Mouse (Mus musculus) midbrain, embryonic 16.5 days (tissue): Measurements from ENCODE around the gene Sorcs2. TPM values are rescaled to one million over a fixed set of nuclear protein-coding genes. Genes with fewer than 3 reads are reported as not detected.

Experiments
- ATAC-seq: fragments of 200-750 bp; cut with Nextera tagmentation; 2 replicates; pipeline ENCODE4 v1.8.0; 2017; ENCODE audit warnings: moderate TSS enrichment
- H3K27ac ChIP-seq: fragments of 300-500 bp; sonication (generic); 2 replicates; pipeline ENCODE4 v1.5.1; 2014; ENCODE audit warnings: mild to moderate bottlenecking, low read length, mixed read lengths
- H3K27me3 ChIP-seq: fragments of 300-500 bp; sonication (generic); 2 replicates; pipeline ENCODE4 v1.6.1; 2014; ENCODE audit warnings: low read depth, low read length, mixed read lengths; ENCODE audit not compliant: control insufficient read depth, insufficient read depth
- H3K36me3 ChIP-seq: fragments of 300-500 bp; sonication (generic); 2 replicates; pipeline ENCODE4 v1.6.1; 2014; ENCODE audit warnings: mild to moderate bottlenecking, low read length, moderate library complexity, mixed read lengths; ENCODE audit not compliant: control insufficient read depth, insufficient read depth
- H3K4me1 ChIP-seq: fragments of 300-500 bp; sonication (generic); 2 replicates; pipeline ENCODE4 v1.6.1; 2014; ENCODE audit warnings: mild to moderate bottlenecking, low read length, mixed read lengths; ENCODE audit not compliant: control insufficient read depth, insufficient read depth
- H3K4me2 ChIP-seq: fragments of 300-500 bp; sonication (generic); 2 replicates; pipeline ENCODE4 v1.6.1; 2014; ENCODE audit warnings: mild to moderate bottlenecking, low read length, mixed read lengths
- H3K4me3 ChIP-seq: fragments of 300-500 bp; sonication (generic); 2 replicates; pipeline ENCODE4 v1.5.1; 2014; ENCODE audit warnings: low read depth, mild to moderate bottlenecking, low read length, moderate library complexity, mixed read lengths
- H3K9ac ChIP-seq: fragments of 300-500 bp; sonication (generic); 2 replicates; pipeline ENCODE4 v1.6.1; 2014; ENCODE audit warnings: low read depth, low read length, mixed read lengths
- H3K9me3 ChIP-seq: fragments of 300-500 bp; sonication (generic); replicated peaks from 2 replicates; pipeline ENCODE4 v1.6.1; 2014; ENCODE audit warnings: mild to moderate bottlenecking, low read length, mixed read lengths; ENCODE audit not compliant: control insufficient read depth, poor library complexity, severe bottlenecking
- WGBS: fragments of 180-500 bp; shearing (Covaris S2); extraction: QIAGEN DNeasy Blood & Tissue Kit; methylation state at CpG from one replicate; pipeline ENCODE4 v1.1.7; 2014; 5-methylcytosine and 5-hydroxymethylcytosine counted together
- polyA plus RNA-seq: library from polyadenylated mRNA; unstranded; fragments of >200 nt; fragmentation: Nextera tagmentation; extraction: Ambion mirVana; gene quantifications from 2 replicates; pipeline ENCODE4 v1.2.1, GENCODE M21; 2015

Gene Sorcs2
- polyA plus RNA-seq, 1 experiment from 2014 or later: 21.3 TPM

DNA sequence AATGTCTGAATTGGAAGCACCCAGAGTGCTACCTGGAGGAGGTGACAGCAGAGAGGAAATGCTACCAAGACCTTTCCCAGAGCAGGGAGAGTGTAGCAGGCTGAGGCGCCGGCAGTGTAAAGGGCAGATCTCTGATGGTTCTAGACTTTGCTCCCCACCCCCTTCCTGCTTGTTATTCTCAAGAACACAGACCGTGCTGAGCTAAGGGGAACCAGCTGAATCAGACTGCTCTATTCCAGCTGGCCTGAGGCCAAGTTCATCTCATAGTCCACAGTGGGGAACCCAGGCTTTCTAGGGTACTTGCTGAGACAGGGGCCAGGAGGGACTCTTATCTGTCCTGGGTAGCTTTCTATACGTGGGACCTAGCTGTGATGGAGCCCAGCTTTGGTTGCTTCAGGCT is 298.3 kb downstream of the Sorcs2 start:
- no peak for ATAC-seq
- Histone ChIP-seq H3K27ac (no peak overlapping the region), H3K9ac (no peak overlapping the region), H3K27me3 (no peaks in the 10 kb centered on the region), H3K4me2 (no peak overlapping the region), H3K4me3 (no peak overlapping the region), H3K36me3 (no peaks in the 10 kb centered on the region), H3K4me1 (peaks cover 8% of the 10 kb centered on the region), H3K9me3 (no peaks in the 10 kb centered on the region)
- WGBS: 56% methylated on average over 4 of the region's 4 CpGs

DNA sequence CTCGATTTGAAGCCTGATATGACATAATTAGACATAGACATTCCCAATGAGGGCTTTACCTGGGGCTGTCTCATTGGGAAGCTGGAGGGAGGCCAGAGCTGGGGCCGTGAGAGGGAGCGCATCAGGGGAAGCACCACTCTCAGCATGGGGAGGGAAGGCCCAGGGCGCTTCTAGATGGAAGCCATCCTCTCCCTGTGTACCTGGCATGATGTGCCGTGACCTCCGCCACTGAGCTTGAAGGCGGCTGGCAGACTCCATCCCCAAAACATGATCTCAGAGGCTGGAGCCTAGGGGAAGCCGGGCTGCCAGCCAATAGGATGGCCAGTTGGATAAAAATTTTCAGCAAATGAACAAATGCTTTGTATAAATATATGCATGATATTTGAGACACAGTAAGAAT is 301.9 kb downstream of the Sorcs2 start:
- ATAC-seq: no peak
- H3K4me3 ChIP-seq: no peak overlapping the region
- no peak overlapping the region for H3K27ac ChIP-seq
- H3K27me3 ChIP-seq: no peaks in the 10 kb centered on the region
- no peaks in the 10 kb centered on the region for H3K9me3 ChIP-seq
- H3K9ac ChIP-seq: no peak overlapping the region
- 72% methylated on average over 8 of the region's 8 CpGs for WGBS
- no peak overlapping the region for H3K4me2 ChIP-seq
- H3K36me3 ChIP-seq: no peaks in the 10 kb centered on the region
- H3K4me1 ChIP-seq: peaks cover 8% of the 10 kb centered on the region

DNA sequence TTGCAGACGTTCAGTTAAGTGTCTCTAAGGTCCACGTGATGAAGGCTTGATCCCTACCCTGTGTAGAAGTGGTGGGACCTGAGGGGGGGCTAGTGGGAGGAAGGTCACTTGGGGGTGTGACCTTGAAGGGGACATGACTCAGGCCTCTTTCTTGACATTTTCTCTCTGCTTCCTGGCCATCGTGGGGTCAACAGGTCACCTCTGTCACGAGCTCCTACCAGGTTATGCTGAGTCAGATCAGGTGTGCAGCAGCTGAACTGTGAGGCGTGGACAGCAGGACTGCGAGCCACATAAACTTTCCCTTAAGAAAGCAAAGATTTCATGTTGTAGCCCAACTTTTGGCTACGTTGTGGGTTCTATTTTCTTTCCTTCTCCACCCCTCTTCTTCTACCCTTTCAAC is 307.9 kb downstream of the Sorcs2 start:
- 81% methylated on average over 7 of the region's 7 CpGs for WGBS
- no peak overlapping the region for H3K9ac ChIP-seq
- H3K27me3 ChIP-seq: no peaks in the 10 kb centered on the region
- no peaks in the 10 kb centered on the region for H3K36me3 ChIP-seq
- ATAC-seq: no peak
- H3K9me3 ChIP-seq: no peaks in the 10 kb centered on the region
- no peak overlapping the region for H3K27ac ChIP-seq
- H3K4me1 ChIP-seq: 0 out of 2 replicates have a peak, but pooled peaks cover 3% of the 10 kb centered on the region
- no peak overlapping the region for H3K4me3 ChIP-seq
- H3K4me2 ChIP-seq: no peak overlapping the region

DNA sequence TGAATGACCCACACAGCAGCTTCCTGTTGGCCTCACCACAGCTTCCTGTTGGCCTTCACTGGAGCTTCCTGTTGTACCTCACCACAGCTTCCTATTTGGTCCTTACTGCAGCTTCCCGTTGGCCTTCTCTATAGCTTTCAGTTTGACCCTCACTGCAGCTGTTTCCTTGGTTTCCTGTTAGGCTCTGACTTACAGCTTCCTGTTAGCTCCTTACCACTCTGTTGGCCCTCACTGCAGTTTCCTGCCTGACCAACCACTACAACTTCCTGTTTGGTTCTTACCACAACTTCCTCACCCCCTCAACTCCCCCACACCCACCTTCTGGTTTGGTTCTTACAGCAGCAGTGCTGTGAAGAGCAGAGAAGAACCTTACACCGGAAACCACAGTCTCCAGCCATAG is 308.7 kb downstream of the Sorcs2 start:
- no peaks in the 10 kb centered on the region for H3K9me3 ChIP-seq
- WGBS: 94% methylated on average over 2 of the region's 2 CpGs
- no peaks in the 10 kb centered on the region for H3K27me3 ChIP-seq
- no peak overlapping the region for H3K4me2 ChIP-seq
- no peak for ATAC-seq
- 0 out of 2 replicates have a peak overlapping the region, but pooled peaks have one; percentile 7 for H3K27ac ChIP-seq
- H3K4me1 ChIP-seq: 0 out of 2 replicates have a peak, but pooled peaks cover 3% of the 10 kb centered on the region
- H3K9ac ChIP-seq: no peak overlapping the region
- H3K36me3 ChIP-seq: no peaks in the 10 kb centered on the region
- H3K4me3 ChIP-seq: no peak overlapping the region

DNA sequence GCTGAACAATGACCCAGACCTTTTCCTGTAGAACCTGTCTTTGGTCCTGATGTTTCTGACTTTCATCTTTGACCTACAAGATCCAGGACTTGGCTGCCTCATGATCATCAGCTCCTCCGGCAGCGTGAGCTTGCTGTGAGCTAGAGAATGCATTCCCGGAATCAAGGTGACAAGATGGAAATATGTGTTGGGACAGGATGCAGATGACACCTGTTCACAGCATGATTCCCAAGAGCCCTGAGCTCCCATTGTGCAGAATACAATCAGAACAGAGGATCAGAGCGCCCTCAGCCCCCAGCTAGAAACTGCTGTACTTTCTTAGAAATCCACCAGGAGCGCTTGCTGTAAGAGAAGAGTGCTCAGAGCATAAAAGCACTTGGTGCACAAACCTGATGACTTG is 311.0 kb downstream of the Sorcs2 start:
- H3K9ac ChIP-seq: no peak overlapping the region
- no peak overlapping the region for H3K27ac ChIP-seq
- H3K4me2 ChIP-seq: no peak overlapping the region
- ATAC-seq: no peak
- H3K27me3 ChIP-seq: no peaks in the 10 kb centered on the region
- no peaks in the 10 kb centered on the region for H3K9me3 ChIP-seq
- H3K36me3 ChIP-seq: no peaks in the 10 kb centered on the region
- no peak overlapping the region for H3K4me3 ChIP-seq
- peaks cover 9% of the 10 kb centered on the region; the same call in 1 of the 2 replicates for H3K4me1 ChIP-seq
- WGBS: 76% methylated on average over 5 of the region's 5 CpGs

DNA sequence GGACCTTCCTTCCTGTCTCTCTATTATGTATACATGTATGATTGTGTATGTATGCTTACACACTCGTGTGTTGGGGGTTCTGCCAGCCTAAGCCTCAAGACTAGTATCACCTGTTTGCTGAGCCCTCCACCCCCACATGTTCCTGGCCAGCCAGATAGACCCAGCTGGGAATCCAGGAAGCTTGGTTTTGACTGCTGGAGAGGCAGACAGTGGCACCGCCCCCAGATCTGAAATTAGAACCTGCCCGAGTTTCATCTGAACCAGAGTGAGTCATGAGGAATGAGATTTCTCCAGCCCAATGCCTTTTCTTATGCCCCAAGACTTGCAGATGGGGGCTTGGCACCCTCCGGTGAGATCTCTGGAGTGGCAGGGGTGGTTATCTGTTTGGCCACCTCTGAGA is 312.3 kb downstream of the Sorcs2 start:
- Histone ChIP-seq H3K9me3 (no peaks in the 10 kb centered on the region), H3K27me3 (no peaks in the 10 kb centered on the region), H3K36me3 (no peaks in the 10 kb centered on the region), H3K27ac (no peak overlapping the region), H3K9ac (no peak overlapping the region), H3K4me2 (no peak overlapping the region), H3K4me3 (no peak overlapping the region), H3K4me1 (peaks cover 9% of the 10 kb centered on the region; the same call in 1 of the 2 replicates)
- ATAC-seq: no peak
- 81% methylated on average over 4 of the region's 4 CpGs for WGBS

DNA sequence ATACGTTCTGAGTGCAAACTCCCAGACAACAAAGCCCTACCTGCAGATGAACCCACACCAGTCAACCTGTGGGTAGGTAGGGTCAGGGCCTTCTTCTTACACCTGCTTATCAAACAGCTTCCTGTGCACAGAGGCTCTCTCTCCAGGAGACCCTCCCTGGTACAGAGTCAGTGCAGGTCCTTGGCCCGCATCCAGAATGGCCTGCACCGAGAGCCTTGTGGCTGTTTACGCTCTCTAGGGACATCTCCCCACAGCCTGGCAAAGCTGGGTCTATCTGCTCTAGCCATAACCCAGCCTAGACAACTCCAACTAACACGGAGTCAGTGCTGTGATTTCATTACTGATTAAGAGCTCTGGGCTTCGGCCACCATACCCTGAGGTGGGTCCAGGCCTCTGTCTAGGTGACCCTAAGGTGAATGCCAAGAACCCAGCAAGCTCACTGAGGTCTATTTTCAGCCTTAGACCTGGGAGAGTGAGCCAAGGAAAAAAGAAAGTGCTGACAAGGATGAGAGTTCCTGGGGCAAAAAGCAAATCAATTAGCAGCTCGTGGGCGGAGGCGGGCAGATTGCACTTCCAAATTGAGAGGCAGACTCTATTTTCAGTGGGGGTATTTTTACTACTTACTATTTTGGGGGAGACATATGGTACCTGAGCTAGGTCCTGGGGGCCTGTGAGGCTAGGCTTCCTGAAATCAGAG is 313.9 kb downstream of the Sorcs2 start:
- Histone ChIP-seq H3K9me3 (no peaks in the 10 kb centered on the region), H3K27ac (no peak overlapping the region), H3K4me2 (no peak overlapping the region), H3K4me3 (no peak overlapping the region), H3K27me3 (no peaks in the 10 kb centered on the region), H3K4me1 (peaks cover 8% of the 10 kb centered on the region; the same call in 1 of the 2 replicates), H3K9ac (no peak overlapping the region), H3K36me3 (no peaks in the 10 kb centered on the region)
- WGBS: 90% methylated on average over 9 of the region's 9 CpGs
- ATAC-seq: no peak

DNA sequence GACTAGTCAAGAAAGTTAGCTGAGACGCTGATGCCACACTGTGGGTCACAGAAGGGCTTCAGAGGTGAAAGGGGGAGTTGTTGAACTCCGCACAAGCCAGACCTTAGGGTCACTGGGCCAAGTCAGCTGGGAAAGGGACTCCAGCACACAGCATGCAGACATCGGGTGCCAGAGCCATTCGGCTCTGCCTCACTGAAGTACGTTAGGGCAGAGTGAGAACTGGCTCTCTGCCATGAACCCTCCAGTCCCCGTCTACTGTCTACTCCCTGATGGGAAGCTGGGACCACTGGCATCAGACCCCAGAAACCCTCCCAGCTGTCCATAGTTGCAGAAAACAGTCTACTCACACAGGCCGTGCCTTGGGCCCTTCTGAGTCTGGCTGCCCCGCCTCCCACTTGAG is 316.9 kb downstream of the Sorcs2 start:
- Histone ChIP-seq H3K4me3 (no peak overlapping the region), H3K27me3 (no peaks in the 10 kb centered on the region), H3K9ac (no peak overlapping the region), H3K27ac (no peak overlapping the region), H3K36me3 (no peaks in the 10 kb centered on the region), H3K4me1 (peaks cover 6% of the 10 kb centered on the region; the same call in 1 of the 2 replicates), H3K4me2 (no peak overlapping the region), H3K9me3 (no peaks in the 10 kb centered on the region)
- WGBS: 74% methylated on average over 8 of the region's 8 CpGs
- ATAC-seq: peak; percentile 22; the same call in 1 of the 2 replicates

DNA sequence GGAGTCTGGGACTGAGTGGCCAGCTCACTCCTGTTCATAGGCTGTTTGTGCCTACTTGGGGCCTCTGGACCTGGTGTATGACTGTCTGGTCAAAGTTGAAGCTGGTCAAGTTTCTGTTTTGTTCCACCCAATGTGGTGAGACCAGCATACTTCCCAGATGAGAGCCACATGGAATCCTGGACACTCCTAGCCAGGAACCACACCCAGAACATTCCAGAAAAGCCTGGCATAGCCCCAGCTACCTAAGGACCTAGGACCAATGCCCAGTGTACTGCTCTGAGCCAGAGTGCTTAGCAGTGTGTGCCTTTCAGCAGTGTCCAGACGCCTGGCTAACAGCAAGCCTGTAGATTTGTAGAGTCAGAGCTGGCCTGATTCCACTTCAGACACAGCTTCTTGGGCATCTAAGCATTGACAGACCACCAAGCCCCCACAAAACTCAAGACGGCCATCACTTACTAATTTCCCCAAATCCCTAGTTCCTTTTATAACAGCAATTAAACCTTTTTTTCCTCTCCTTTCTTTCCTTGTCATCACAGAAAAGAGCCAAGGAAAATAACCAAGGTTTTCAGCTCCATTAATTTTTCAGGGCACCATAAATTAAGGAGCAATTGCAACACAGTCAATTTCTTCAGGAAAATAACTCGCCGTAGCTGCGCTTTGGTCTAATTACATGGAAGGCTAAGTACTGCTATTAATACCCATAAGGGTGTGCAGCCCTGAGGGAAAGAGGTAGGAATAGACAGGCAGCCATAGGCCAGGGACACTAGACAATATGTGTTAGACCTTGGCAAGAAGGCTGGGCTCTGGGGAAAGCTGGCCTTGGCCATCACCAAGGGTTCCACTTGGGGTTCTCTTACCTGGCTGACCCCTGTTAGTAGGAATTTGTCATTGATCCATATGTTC is 322.5 kb downstream of the Sorcs2 start:
- Histone ChIP-seq H3K9me3 (no peaks in the 10 kb centered on the region), H3K27ac (no peak overlapping the region), H3K36me3 (no peaks in the 10 kb centered on the region), H3K4me3 (no peak overlapping the region), H3K9ac (no peak overlapping the region), H3K4me1 (no peaks in the 10 kb centered on the region), H3K4me2 (no peak overlapping the region), H3K27me3 (no peaks in the 10 kb centered on the region)
- WGBS: 80% methylated on average over 5 of the region's 5 CpGs
- no peak for ATAC-seq
